Mouse (Mus musculus) lung, adult 2 months (tissue): ENCODE data around the gene Pex19.

Source experiments
- CTCF ChIP-seq: fragments of 200-500 bp; IDR thresholded peaks from 2 replicates; pipeline ENCODE4 v1.5.1; 2011; ENCODE audit warnings: mild to moderate bottlenecking, low read length, control low read depth; ENCODE audit not compliant: insufficient read depth
- POLR2A ChIP-seq: fragments of 200-500 bp; IDR thresholded peaks from 2 replicates; pipeline ENCODE4 v1.6.1; 2011; ENCODE audit warnings: low read depth, mild to moderate bottlenecking, control low read depth, low read length, borderline replicate concordance; ENCODE audit errors: extremely low read depth

- TF ChIP-seq CTCF: no peak
- no peak for TF ChIP-seq POLR2A
These were observed 41.4 kb downstream of the Pex19 start for GRCm38 (mm10) chr1:172167911-172168310.
